Mouse (Mus musculus): ENCODE results near the gene Meis2.

DNA sequence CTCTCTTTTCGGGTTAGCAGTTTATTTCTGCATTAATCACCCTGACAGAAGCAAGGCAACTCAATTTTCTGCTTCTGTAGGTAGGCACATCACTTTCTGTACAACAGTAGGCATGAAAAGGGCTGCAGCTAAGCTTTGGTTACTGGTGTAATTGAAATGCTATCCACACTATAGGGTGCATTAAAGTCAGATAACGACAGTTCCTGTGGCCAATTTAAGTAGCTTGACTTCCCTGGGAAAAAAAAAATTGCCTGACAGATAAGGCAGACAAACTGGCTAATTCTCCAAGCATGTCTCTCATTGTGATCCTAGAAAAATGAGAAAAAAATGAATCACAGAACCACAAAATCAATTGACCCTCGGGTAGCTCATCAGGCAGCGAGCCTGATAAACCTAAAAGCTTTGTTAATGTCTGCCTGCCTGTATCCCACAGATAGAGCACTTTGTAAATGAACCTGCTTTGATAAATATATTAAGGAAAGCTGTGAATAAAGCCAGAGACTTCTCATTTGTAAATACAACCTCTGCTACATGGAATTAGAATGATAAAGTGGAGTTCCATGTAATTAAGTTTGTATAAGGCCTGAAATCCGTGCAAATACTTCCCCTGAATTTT lies 145.2 kb downstream of the Meis2 start:
- TF ChIP-seq CTCF (IDR thresholded peaks at IDR 0.05; ENCODE audit: low read depth), result no peak
- no peak for TF ChIP-seq EP300 (IDR thresholded peaks at IDR 0.05; ENCODE audit: low read depth)

Measured in liver, embryonic 14.5 days (tissue).